In the genomic region with DNA sequence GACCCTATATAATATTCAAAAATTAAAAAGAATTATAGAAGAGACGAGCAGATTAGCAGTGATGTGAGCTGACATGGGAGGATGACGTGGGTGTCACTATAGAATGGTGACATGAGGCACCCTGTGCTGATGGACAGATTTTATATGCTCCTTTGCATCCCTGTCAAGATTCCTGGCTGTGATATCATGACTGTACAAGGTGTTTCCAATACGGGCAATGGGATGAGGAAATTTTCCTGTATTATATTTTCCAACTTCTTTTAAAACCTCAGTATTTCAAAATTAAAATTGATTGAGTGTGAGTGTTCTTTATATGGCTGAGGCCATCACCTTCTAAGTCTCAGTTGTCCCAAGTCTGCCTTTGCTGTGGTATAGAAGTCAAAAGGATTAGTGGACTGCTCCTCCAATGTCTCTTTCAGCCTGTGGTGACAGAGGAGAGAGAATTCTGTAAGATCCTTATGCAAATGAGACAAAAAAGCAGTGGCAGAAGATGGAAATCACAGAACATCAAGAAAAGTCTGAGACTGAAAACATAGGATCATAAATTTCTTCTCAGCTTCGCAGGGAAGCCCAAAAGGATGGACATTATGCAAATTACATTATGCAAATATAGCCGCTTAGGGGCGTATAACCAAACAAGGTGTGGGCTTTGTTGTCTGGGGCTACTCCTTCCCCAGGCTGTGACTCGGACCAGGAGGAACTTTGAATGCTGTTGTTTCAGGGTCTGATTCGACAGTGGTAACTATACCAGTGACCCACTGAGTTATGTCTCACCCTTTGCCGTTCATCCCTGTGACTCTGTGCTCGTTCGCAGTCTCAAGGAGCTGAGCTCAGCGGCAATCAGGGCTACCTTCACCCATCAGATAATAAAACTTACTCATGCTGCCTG, we compare ENCODE assay signal across 8 mouse cellular contexts.
DNase-seq lines count a peak whose midpoint lies in the region; ATAC-seq lines count a peak whose summit lies in the region.

No protein-coding gene starts in this region.

- H3K36me3 ChIP-seq in heart, embryonic 14.5 days (ENCODE audit: control insufficient read depth, insufficient read depth, low read length): no peaks in the 10 kb centered on the region
- no peaks in the 10 kb centered on the region for H3K36me3 ChIP-seq in hindbrain, embryonic 12.5 days
- no peaks in the 10 kb centered on the region for H3K36me3 ChIP-seq in midbrain, embryonic 12.5 days

- 50% methylated on average over 12 of the region's 12 CpGs for WGBS in heart, embryonic 14.5 days
- WGBS in hindbrain, embryonic 12.5 days: 56% methylated on average over 12 of the region's 12 CpGs
- WGBS in midbrain, embryonic 12.5 days: 40% methylated on average over 12 of the region's 12 CpGs

- peak overlapping the region; percentile 31 for H3K9ac ChIP-seq in heart, embryonic 14.5 days (ENCODE audit: low read length)
- no peak overlapping the region for H3K9ac ChIP-seq in hindbrain, embryonic 12.5 days
- no peak overlapping the region for H3K9ac ChIP-seq in midbrain, embryonic 12.5 days (replicated peaks)

- H3K27me3 ChIP-seq in heart, embryonic 14.5 days (ENCODE audit: control insufficient read depth, insufficient read depth, low read length): no peaks in the 10 kb centered on the region
- H3K27me3 ChIP-seq in hindbrain, embryonic 12.5 days: no peaks in the 10 kb centered on the region
- H3K27me3 ChIP-seq in midbrain, embryonic 12.5 days: no peaks in the 10 kb centered on the region

- no peak for ATAC-seq in heart, embryonic 14.5 days (ENCODE audit: insufficient number of reproducible peaks, insufficient read depth, low FRiP score, low read depth)
- peak; percentile 26 for ATAC-seq in hindbrain, embryonic 12.5 days (ENCODE audit: low FRiP score)
- peak; percentile 57 for ATAC-seq in midbrain, embryonic 12.5 days (ENCODE audit: low FRiP score, low read depth)
- no peak for ATAC-seq in erythroblast, adult 5-6 weeks (replicated peaks; ENCODE audit: low FRiP score, poor library complexity, severe bottlenecking)

- no peaks in the 10 kb centered on the region for H3K9me3 ChIP-seq in heart, embryonic 14.5 days (ENCODE audit: control insufficient read depth, low read length)
- H3K9me3 ChIP-seq in hindbrain, embryonic 12.5 days (replicated peaks): no peaks in the 10 kb centered on the region
- H3K9me3 ChIP-seq in midbrain, embryonic 12.5 days: no peaks in the 10 kb centered on the region

- intact Hi-C loops in heart, postnatal 36 days (cut with DNase I): no loop called here

- peak overlapping the region; percentile 16 to 31 for H3K4me3 ChIP-seq in heart, embryonic 14.5 days (ENCODE audit: control insufficient read depth in 1 of 2, insufficient read depth in 1 of 2, low read depth in 1 of 2, low read length in 2 of 2)
- no peak overlapping the region for H3K4me3 ChIP-seq in hindbrain, embryonic 12.5 days
- H3K4me3 ChIP-seq in midbrain, embryonic 12.5 days: peak overlapping the region; percentile 4; the same call in 1 of the 2 replicates

- H3K27ac ChIP-seq in heart, embryonic 14.5 days (replicated peaks in 1 of 2; ENCODE audit: control insufficient read depth in 1 of 2, insufficient read depth in 1 of 2, low read depth in 2 of 2, low read length in 2 of 2): no peak overlapping the region
- H3K27ac ChIP-seq in hindbrain, embryonic 12.5 days: peak overlapping the region; percentile 42; the same call in 1 of the 2 replicates
- H3K27ac ChIP-seq in midbrain, embryonic 12.5 days (replicated peaks): peak overlapping the region; percentile 46

- no peak for DNase-seq in heart, postnatal 36 days
- DNase-seq in ES-CJ7 (ENCODE audit: low read depth, low spot score): peak; percentile 13
- DNase-seq in adrenal gland, adult (ENCODE audit: inconsistent age in 2 of 2, low spot score in 1 of 2): no peak
- no peak for DNase-seq in cerebellum, adult 18-20 months

- peaks cover 0 to 2% of the 10 kb centered on the region in 2 experiments; a peak in 1 of 4 replicates for H3K4me1 ChIP-seq in heart, embryonic 14.5 days (ENCODE audit: control insufficient read depth in 2 of 2, insufficient read depth in 2 of 2, low read length in 2 of 2)
- H3K4me1 ChIP-seq in hindbrain, embryonic 12.5 days: peaks cover 16% of the 10 kb centered on the region
- peaks cover 30% of the 10 kb centered on the region for H3K4me1 ChIP-seq in midbrain, embryonic 12.5 days

- H3K4me2 ChIP-seq in heart, embryonic 14.5 days (ENCODE audit: low read length): peak overlapping the region; percentile 49
- peak overlapping the region; percentile 3; the same call in 1 of the 2 replicates for H3K4me2 ChIP-seq in hindbrain, embryonic 12.5 days (replicated peaks)
- H3K4me2 ChIP-seq in midbrain, embryonic 12.5 days (replicated peaks): peak overlapping the region; percentile 40

Comparison
In these comparisons a context has a peak if more than half of its experiments do, and no peak if none do; other contexts are left out.
1. ATAC-seq: peak in hindbrain, embryonic 12.5 days (single experiment) and midbrain, embryonic 12.5 days (single experiment); none in heart, embryonic 14.5 days (single experiment) and erythroblast, adult 5-6 weeks (single experiment).
2. H3K27ac ChIP-seq: peak in hindbrain, embryonic 12.5 days (single experiment) and midbrain, embryonic 12.5 days (single experiment); none in heart, embryonic 14.5 days (0 of 2).
3. Peak in every context shown above with its lines, with median percentiles within 50 percentile points of each other: H3K4me2 ChIP-seq.